Mouse (Mus musculus): Measurements from ENCODE around the gene Prr5.

DNA sequence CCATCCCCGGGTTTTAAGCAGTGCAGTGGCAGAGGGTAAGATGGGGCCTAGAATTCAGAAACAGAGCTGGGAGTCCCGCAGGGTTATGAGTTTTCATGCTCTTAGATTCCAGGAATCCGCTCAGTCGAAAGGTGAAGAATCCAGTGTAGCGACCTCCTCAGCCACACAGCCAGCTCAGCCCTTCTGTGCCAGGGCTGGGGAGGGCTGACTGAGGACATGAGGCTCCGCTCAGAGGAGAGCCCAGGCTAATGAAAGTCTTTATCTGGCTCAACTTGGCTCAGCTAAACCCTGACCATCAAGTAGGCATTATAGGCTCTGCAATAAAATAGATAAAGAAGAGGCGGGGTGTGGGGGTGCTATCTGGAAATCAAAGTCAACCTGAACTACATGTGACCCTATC is 16.3 kb upstream of the Prr5 start:
- TF ChIP-seq GATA2 (IDR thresholded peaks at IDR 0.05; ENCODE audit: borderline replicate concordance, low read depth, low read length) (no peak), TAL1 (conservative IDR thresholded peaks at IDR 0.05; ENCODE audit: low read depth, low read length) (no peak)
